Mouse (Mus musculus) neutrophil, adult 5-6 weeks (primary cell): ENCODE measurements around the gene Hck. TPM values are rescaled to one million over a fixed set of nuclear protein-coding genes. Genes with fewer than 3 reads are reported as not detected.

Experiments used
- ATAC-seq: fragments of 151-379, 151-347 bp; 2 replicates; pipeline ENCODE4 v1.8.0; 2017; ENCODE audit warnings: mild to moderate bottlenecking, moderate TSS enrichment; ENCODE audit not compliant: insufficient number of reproducible peaks, poor library complexity, low FRiP score, severe bottlenecking; ENCODE audit errors: extremely low read depth
- total RNA-seq: library from RNA; stranded (forward); fragments of 200-1000 nt; gene quantifications from 2 replicates; pipeline ENCODE4 v1.2.3, GENCODE M21; 2017

Hck gene
- 252 and 289 TPM in 2 replicates for total RNA-seq

DNA sequence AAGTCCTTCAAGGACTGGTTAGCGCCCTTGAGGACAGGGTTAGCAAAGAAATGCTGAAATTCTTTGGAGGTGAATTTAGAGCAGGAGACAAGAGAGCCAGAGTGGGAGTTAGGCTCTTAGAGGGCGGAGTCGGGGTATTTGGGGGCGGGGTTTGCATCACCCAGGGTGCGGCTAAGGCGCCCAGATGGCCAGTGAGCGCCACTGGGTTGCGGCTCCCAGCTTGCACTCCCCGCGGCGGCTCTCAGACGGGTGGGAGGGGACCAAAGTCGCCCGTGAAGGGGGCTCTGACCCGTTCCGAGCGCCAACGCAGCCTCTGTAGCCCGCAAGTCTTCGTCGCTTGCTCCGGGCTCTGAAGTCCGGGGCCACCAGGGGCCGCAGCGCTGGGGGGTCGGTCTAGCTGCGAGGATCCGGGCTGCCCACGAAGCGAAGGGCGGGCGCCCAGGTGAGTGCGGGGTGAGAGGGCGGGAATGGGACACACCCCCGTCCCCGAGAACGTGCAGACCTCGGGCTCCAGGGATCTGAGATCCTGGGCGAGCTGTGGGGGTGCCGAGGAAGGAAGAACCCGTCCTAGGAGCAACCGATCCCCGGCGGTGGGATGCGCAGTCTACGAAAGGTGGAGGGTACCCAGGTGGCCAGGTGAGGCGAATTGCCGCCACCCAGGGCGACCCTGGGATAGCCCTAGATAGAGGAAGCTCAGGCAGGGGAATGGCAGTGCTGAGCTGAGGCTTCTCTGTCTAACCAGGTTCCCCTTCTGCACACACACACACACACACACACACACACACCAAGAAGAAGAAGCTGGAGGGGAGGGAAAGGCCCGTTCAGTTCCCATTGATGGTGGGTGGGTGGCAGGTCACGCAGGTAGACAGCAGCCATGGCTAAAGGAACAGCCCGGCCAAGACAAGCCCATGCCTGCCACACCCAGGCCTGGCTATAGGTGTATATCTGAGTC, at the start of gene Hck:
Gene Hck (plus strand): TSS at position 156 of the 952 bp plus-strand sequence.
- peak; percentile 77 for ATAC-seq

DNA sequence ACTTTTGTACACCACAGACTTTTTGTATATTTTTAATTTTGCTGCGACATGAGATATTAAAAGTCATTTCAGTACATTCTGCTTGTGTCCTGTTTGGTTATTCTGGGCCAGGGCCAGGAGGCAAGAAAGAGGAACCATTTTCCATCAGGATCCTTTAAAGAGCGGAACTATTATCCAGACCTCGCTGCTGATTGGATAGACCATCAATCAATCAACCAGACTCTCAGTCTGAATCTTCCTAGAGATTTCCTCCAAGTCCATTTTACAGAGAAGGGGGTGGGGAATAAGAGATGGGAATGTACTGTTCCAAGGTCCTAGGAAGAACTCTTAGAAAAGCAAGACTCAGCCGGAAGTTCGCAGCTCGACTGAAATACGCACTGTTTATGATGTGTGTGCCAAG, 48.1 kb upstream of the Hck start:
- ATAC-seq = no peak

DNA sequence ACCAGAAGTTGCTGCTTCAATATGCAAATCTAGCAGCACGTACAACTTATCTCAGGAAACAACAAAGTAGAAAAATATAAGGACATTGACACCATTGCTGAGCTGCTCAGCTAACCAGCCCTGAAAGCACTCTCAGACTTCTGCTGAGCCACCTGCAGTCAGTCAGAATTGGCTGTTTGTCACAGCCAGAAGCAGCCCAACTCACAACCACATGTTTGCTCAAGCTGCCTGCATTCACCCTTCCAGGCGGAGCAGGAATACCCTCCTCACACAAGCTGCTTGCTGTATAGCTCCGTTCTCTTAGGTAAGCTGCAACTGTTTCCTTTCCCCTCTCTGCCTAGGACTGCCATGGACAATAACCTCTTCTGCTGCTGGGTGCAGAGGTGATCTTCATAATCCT, 44.9 kb upstream of the Hck start:
- no peak for ATAC-seq

DNA sequence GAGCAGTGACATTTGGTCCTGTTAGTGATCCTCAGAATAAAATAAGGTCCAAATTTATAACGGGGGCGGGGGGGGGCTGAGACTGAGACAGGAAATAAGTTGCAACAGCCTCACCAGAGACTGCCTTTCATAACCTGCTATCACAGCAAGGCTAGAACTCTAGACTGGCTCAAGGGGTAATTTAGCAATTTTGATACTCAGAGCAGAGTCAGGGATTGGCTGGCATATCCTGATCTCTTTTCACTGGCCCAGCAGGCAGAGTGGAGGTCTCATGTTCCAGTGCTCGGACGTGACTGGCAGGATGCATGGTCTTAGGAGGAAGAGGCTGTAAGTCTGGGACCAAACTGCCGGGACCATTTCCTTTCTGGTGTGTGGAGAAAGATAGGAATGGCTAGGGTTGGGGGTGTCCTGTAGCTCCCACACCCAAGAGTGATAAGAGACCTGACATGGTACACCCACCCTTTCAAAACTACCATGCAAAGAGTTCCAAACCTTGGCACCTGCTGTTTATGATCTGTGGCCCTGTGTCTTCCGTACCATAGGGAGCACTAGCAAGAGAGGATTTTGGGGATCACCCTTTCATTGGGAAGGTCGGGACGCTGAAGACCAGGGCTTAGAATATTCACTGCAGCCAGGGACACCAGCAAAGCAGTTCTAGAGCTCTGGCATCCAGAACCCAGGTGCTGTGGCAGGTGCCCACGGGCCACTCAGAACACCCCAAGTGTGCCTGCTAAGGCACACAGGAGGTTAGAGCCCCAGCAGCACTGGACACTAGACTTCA, 43.9 kb upstream of the Hck start:
- ATAC-seq = no peak

DNA sequence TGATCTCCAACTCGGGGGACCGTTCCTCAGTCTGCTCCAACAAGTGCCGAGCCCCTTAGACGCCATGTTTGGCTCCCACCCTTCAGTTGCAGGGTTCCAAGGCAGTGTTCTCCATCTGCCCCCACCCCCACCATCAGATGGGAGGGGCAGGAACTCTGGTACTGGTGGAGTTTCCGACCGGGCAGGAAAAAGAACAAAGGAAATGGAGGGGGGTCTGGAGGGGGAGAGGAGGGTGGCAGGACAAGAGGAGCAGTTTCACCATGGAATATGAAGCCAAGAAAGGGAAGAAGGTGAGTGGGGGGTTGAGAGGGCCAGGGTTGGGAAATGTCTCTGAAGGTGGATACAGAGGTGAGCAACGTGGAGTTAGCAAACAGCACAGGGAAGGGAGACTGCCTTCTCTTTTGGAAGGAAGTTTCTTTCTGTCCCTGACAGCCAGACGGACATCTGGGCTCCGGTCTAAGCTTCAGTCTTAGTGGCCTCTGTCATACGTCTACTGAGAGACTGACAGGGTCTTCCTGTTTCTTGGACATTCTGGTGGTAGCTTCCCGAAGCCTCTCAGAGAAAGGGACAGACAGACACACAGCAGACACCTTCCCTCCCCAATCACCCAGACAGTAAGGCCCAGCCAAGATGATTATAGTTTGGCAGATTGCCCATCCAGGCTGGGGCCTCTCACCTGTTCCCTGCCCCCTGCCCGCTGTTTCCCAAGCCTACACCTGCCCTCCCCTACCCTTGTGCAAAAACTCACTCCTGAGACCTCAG, 42.3 kb upstream of the Hck start, which contains the start of gene Ccm2l:
Gene Ccm2l (plus strand): TSS at position 209 of the 762 bp plus-strand sequence.
- ATAC-seq = no peak

DNA sequence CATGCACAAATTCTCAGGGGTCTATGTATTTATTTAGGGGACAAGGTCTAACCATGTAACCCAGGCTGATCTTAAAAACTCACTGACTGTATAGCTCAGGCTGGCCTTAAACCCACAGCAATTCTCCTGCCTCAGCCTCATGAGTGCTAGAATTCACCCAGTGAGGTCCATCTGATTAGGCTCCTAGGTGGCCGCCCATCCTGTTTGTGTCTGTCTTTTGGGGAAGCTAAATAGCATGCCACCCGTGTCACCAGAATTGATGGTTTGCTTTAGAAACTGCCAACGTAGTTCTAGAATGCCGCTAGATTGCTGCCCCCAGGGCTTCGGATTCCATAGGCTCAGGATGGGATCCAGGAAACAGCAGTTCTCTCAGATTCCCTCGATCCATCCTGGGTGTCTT, 41.3 kb upstream of the Hck start:
- no peak for ATAC-seq

DNA sequence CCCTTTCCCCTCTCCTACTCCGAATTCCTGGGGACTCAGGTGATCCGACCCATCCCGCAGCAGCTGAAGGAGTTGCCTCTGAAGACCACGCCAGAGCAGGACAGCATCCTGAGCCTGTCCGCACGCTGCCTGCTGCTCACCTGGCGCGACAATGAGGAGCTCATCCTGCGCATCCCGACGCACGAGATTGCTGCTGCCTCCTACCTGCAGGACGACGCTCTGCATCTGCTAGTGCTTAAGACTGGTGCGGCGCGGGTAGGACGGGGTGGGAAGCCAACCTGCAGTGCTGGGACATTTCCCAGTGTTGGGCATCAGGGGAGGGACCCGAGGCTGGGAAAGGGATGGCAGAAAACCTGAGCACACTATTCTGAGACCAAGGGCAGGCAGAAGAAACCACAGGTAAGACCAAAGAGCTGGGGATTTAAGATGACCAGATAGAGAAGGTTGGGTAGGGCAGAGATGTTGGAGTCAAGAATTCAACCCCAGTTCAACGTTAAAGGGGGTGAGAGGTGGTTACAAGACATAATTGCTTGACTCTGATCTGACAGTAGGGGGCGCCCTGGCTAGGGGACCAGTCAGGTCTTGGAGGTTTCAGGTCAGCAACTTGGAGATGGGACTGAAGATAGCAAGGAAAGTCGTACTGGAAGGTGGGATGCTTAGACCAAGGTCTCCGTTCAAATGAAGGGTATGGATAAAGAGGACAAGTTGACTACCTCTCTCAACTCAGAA, 37.3 kb upstream of the Hck start:
- ATAC-seq = no peak

DNA sequence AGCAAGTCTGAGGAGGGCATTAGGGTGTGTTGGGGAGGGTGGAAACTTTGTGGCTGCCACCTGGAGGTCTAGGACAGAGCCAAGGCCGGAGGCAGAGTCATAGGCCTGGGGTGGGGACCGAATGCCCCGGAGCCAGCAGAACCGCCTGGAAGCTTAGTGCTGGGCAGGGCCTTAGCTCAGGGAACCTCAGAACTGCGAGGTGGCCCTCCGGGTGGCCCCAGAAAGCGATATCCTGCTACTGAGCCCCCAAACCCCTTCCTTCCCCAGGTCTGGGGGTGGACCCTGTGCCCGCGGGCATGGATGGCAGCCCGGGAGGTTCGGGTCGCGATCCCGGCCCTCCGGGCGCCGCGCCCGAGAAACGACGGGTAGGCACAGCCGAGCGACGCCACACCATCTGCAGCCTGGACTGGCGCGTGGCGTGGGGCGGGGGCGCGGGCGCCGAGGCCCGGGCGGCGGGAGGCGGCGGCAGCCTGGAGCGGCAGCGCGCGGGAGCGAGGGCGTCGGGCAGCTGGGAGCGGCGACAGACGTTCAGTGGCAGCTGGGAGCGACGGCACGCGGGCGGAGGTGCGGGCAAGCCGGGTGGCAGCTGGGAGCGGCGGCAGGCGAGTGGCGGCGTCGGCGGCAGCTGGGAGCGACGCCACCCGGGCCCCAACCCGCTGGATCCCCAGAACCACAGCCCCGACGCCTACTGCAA, 36.6 kb upstream of the Hck start:
- no peak for ATAC-seq

DNA sequence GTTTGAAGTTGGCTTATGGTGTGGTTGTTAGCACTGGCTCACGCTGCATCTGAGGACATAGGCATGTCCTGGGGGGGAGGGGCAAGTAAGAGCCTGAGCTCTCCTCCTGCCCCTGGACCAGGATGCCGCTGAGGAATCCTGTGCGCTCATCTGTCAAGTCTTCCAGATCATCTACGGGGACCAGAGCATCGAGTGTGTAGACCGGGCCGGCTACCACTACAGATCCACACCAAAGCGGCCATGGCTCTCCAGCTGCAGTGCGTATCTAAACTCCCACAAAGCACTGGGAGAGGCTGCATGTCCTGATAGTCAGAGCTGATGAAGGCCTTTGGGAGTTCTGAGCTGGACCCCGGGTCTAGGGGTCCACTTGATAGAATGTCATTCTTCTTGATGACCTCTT, 33.6 kb upstream of the Hck start:
- no peak for ATAC-seq

DNA sequence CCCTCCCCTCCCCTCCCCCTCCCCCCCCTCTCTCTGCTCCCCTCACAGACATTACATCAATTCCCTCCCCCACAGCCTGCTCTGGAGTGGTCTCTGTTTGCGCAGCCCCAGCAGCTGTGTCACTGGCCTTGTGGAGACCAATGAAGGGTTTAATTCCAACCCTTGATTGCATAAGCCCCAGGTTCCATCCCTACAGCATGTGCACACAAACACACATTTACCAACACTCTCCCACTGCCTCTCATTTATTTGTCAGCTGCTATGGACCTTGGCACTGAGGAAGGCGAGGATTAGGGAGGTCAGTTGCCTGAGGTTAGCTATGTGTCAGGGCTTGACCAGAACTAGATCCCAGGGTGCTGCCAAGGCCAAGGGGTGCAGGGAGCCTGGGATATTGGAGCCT, 32.3 kb upstream of the Hck start:
- ATAC-seq = no peak

DNA sequence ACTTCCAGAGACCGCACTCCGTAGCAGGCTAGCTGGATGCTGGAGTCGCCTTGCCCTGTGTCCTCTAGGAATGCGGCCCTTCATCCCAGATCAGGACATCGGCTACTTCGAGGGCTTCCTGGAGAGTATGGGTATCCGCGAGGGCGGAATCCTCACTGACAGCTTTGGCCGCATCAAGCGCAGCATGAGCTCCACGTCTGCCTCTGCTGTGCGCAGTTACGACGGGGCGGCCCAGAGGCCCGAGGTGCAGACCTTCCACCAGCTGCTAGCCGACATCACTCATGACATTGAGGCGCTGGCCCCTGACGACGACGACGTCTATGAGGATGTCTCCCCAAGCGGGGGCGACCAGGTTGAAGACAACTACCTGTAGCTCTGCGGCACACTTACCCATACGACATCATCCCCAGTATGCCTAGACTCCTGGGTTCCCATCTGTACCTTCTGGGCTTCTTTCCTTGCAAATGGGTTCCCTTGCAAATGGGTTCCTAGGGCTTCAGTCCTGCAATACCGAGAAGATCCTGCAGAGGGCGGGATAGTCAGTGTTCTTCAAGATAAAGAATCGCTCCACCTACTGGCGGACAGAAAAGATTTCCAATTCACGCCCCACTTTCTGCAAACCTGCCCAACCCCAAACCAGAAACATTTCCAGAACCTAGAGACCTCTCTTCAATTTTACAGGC, 27.3 kb upstream of the Hck start:
- ATAC-seq = peak; percentile 54

DNA sequence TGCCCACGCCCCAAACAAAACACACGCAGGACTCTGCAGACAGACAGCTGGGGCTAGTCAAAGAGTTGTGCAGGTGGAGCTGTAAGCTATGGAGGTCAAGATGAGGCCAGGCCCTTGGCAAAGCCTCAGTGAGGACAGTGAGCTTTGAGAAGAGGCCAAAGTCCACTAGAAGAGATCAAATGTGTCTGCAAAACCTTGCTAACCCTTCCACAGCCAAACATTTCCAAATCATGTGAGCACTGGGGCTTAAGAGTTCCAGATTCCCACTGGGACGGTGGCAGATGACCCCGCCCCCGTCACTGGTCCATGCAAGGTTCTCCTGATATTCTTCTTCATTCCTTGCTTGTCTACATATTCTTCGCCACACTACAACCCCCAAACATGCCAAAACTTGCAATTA, 26.4 kb upstream of the Hck start:
- no peak for ATAC-seq

DNA sequence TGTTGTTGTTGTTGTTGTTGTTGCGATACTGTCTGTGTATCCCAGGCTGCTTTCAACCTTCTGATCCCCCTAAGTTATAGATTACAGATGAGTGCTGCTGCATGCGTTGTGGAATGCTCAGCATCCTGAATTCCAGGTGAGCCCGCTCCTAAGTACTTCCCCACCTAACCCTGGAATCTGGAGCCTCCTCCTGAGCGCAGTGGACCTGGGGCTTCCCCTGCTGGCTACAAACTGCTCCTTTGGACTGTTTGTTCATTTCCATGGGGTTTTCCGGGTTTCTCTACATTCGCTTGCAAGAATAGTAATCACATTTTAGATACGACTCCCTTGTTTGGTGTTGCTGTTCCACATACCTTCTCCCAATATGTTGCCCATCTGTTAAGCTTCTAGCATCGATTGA, 25.0 kb upstream of the Hck start:
- ATAC-seq = no peak

DNA sequence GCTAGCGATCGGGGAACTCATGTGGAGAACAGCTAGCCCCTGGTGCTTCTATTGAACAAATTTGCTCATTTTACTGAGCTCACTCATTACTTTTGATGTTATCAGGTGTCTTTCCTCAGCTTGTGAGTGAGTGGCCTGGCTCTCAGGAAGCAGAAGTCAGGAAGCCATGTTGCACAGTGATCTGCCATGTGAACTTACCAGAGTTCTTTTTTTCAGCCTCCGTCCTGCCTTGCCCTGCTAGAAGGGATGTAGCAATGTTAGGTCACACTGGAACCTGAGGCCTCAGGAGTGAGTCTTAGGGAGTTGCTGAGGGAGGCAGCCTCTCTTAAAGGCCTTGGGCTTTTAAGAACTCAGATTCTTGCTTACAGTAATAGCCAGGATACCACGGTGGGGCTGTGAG, 24.4 kb upstream of the Hck start:
- ATAC-seq = peak; percentile 17; the same call in 1 of the 2 replicates

DNA sequence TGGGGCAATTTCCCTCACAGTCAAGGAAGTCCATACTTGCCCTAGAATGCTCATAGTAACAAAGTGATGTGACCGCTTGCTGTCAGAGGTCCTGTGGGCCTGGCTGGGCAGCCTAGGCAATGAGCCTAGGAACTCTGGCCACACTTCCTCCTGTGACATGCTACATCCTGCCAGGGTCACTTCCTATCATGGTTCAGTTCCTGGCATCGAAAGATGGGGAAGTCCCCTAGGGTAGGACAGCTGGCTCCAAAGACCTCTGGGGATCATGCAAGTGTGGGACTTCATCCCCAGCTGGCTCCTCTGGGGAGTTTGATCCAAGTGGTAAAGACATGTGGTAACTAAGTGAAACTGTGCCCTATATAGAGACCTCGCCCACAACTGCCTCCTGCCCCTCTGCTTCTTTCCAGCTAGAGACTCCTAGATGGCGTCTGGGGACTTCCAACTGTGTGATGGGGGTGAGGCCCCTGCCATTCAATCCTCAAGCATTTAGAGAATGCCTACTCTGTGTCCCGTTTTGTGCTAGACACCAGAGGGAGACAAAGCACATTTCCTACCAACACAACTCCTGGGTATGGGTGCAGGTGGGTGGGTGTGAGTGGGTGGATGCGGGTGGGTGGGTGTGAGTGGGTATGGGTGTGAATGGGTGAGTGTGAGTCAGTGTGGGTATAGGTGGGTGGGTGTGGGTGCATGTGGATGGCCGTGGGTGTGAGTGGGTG, 23.8 kb upstream of the Hck start:
- peak; percentile 88 for ATAC-seq

DNA sequence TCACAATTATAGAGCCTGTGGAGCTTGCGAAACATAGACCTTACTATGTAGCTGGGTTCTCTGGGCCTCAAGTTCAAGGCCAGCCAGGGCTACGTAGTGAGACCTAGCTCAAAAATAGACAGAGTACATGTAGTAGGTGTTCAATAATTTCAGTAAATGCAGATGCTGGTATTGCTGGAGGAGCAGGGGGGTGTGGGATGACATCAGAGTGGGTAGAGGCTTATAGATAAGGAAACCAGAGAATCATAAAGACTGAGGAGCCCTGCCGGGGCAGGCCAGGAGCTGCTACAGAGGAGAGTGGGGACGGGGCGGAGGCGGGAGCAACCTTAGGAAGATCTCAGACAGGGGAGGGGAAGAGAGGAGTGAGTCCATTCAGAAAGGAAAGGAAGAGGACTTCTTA, 22.7 kb upstream of the Hck start:
- ATAC-seq = no peak

DNA sequence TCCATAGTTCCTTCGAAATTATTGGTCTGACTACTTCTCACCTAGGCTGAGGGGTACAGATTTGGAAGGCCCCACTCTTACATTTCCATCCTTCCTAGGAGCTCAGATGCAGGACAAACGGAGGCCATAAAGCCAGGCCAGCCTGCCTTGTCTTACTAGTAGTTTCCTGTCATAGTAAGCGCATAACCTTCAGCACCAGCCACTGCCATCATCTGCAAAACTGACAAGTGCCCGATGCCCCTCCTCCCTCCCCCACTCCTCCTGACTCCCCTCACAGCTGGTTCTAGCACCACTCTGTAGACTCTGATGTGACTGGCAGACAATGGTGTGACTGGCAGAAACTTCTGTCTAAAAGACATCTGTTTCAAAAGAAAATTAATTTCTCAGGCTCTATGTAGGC, 22.1 kb upstream of the Hck start:
- ATAC-seq = no peak
